Mouse (Mus musculus) heart, postnatal 10 days (tissue): ENCODE results near the gene Atad5. TPM values are rescaled to one million over a fixed set of nuclear protein-coding genes. Genes with fewer than 3 reads are reported as not detected.
"Not testable (repeated sequence)": the region's sequence is repeated elsewhere in the genome, so short reads cannot be mapped to it uniquely, and the experiment has no call there.

Experiments used
- DNase-seq, 2 experiments: peaks; one replicate each; pipeline ENCODE4 v3.0.0; 2021
- intact Hi-C: fragments of 180-260 bp; cut with DNase I; formaldehyde crosslinking; loops from one replicate; pipeline ENCODE4 v1.15.1; 2025
- total RNA-seq, 2 experiments: library from RNA; stranded (reverse); gene quantifications; 2 replicates each; pipeline ENCODE4 v1.2.3; 2021

Atad5 gene
- total RNA-seq, 2 experiments from 2014 or later = 2.8 to 4.1 TPM

DNA sequence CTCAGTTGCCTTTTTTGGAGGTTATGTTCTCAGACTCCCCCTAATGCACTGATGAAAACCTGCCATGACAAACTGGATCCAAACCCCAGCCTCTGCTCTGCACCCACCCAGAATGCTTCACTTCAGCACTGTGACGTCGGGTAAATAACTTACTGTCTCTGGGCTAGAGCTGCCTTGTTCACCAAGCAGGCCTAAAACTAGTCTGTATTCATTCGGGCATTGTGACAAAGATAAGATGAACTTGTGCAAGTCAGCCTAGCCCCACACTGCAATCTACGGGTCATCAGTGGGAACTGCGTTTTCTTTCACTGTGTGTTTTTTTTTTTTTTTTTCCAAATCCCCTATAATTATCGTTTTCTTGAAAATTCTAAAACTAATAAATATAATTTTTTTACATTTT is 58.5 kb downstream of the Atad5 start:
- intact Hi-C loops = loop anchor here (10.0 kb wide), 1 partner anchor 1383 kb away; no protein-coding TSS in a partner anchor
- no peak for DNase-seq

DNA sequence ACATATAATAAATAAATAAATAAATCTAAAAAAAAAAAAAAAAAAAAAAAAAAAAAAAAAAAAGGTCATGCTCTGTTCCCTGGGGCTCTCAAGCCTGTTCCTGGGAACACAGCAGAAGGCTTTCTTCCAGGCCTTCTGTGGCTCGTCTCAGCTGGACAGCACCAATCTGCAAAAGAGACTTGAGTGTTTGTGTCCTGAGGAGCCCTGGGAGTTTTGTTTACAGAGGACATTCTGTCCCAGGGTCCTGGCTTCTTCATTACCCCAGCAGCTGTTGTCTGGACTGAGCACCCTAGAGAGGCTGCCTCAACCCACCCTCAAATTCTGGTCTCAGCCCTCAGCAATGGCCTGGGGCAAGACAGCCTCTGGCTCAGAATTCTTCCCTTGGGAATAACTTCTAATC is 59.1 kb downstream of the Atad5 start:
- DNase-seq = peak; percentile 65 to 70

DNA sequence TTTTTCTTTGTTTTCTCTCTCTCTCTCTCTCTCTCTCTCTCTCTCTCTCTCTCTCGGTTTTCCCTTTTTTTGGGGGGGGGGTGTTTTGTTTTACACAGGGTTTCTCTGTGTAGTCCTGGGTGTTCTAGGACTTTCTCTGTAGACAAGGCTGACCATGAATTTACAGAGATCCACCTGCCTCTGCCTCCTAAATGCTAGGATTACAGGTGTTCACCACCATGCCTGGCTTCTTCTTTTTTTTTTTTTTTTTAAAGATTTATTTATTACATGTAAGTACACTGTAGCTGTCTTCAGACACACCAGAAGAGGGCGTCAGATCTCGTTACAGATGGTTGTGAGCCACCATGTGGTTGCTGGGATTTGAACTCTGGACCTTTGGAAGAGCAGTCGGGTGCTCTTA is 59.8 kb downstream of the Atad5 start:
- not testable (repeated sequence) for DNase-seq
- intact Hi-C loops = loop anchor here (10.0 kb wide), 1 partner anchor 1384 kb away; no protein-coding TSS in a partner anchor

More for the DNA sequence above, 59.1 kb downstream of the Atad5 start:
- intact Hi-C loops = loop anchor here (10.0 kb wide), 1 partner anchor 1384 kb away; no protein-coding TSS in a partner anchor

DNA sequence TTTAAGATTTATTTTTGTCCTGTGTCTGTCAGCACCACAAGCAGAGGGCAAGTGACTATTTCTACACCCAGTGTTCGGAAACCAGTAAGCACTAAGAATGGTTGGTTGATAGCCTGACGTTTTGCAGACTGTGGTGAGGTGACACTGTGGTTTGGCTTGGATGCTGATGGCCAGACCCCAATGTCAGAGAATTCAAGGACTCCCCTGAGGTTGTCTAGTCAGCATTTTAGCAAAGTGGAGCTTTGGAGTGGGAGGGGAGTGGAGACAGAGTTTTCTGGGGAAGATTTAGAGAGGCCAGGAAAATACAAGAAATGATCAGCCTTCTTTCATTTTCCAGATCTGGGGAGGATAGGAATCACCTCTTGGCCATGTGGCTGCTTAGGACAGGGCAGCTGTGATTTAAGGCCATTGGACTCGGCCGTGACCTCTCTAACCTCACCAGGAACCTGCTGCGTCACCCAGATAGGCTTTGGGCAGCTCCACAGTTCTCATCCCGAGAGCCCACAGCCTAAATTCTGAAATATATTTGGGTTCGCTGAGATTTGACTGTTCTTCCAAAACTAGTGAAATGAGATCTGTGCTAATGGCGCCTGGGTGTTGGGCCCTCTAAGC is 60.3 kb downstream of the Atad5 start:
- intact Hi-C loops = loop anchor here (10.0 kb wide), 1 partner anchor 1385 kb away; no protein-coding TSS in a partner anchor
- no peak for DNase-seq

DNA sequence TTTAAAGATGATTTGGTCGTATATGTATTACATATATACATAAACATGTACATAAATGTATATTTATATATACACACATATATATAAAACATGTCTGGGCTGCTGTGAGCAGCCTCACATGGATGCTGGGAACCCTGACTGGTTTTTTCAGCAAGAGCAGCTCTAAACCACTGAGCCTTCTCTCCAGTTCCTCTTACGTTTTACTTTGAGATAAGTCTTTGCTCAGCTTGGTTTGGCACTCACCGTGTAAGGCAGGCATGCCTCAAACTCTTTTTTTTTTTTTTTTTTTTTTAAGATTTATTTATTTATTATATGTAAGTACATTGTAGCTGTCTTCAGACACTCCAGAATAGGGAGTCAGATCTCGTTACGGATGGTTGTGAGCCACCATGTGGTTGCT is 61.4 kb downstream of the Atad5 start:
- no peak for DNase-seq
- intact Hi-C loops = no loop called here

DNA sequence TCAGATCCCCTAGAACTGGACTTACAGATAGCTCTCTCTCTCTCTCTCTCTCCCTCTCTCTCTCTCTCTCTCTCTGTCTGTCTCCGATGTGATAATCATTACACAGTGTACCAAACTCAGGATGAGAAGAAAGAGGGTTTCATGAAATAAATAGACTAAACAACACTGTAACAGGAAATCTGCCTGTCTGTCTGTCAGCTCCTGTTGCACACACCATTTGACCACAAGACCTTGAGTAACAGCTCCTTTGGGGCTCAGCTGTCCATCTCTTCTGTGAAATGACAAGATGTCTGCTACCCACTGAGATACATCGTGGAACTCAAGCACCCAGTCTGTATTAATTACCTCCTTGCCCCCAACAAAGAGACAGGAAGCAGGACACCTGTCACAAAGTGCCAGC is 62.3 kb downstream of the Atad5 start:
- DNase-seq = no peak
- intact Hi-C loops = no loop called here

DNA sequence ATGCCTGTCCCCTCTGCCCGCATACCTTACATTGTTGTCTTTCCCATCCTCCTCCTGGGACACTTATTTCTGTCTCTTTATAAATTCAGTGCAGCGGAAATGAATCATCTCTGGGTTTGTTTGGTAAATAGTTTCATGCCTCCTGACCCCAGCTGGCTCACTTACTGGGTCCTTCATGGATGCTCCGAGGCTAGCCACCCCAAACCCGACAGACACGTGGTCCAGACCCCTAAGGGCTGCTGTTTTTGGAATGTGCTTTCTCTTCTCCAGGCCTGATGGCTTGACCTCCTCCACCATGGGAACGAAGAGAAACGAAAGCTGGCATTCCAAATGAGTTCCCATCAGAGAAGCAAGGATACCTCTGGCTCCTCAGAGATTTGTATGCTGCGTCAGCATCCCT is 63.2 kb downstream of the Atad5 start:
- intact Hi-C loops = no loop called here

DNA sequence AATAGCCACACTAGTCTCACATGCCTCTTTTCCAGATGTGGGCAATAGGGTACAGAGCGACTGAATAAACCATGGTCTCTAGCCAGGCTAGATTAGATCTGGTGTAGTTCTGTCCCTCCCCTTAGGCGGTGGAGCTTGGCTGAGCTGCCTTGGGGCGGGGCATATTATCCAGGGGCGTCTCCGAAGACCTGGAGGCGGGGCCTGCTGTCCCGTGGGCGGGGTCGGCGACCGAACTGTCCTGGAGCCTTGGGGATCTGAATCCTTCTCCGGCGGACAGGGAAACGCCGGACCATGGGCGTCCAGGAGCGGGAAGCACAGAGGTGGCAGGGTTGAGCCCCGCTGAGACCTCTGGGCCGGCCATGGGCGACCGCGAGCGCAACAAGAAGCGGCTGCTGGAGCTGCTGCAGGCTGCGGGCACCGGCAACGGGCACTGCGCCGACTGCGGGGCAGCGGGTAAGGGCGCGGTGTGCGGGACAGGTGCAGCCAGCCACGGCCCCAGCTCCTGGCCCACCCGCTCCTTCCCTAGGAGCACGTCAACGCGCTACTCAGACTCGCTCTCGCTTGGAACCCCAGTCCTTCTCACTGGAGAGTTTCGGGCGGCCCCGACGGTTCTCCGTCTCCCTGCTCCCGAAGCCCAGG is 64.8 kb downstream of the Atad5 start, which contains the start of gene Adap2:
Adap2 (plus strand) TSS at position 249 of the 639 bp plus-strand sequence.
- intact Hi-C loops = no loop called here

More for the DNA sequence above, 63.2 kb downstream of the Atad5 start:
- no peak for DNase-seq

DNA sequence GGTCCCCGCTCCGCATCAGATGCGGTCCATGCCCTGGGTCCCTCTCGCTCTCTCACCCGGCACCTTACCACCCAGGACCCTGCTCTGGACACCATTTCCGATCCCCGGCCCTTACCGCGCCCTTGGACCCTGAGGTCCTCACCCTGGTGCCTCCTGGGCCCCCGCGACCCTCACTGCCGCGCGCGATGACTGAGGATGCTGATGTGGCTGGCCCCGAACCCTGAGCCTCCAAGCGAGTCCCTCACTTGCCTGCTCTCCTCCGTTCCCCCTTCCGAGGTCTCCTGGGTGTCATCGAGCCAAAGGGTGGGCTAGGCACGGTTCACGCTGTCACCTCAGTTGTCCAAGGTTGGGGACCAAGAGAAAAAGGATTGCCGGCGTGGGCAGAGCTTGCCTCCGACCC is 65.3 kb downstream of the Atad5 start:
- no peak for DNase-seq
- intact Hi-C loops = no loop called here

More for the DNA sequence above, 64.8 kb downstream of the Atad5 start, which contains the start of gene Adap2:
- DNase-seq = peak; percentile 93 to 95

DNA sequence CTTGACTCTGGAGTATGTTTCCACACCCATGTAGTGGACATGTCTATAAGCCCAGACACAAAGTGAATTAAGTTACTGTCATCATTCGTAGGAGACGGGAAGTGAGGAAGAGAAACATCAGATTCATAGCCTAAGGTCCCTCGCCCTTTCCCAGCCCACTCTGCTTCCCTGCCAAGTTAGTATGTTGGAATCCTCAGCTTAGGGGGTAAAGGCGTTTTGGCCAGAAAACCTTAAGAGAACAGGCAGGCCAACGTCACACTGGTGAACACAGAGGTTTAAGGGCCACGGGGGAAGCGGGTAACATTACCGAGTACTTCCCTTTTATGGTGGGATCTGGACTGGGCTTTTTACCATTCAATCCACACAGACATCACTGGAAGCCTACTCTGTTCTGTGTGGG is 66.3 kb downstream of the Atad5 start:
- no peak for DNase-seq
- intact Hi-C loops = no loop called here

DNA sequence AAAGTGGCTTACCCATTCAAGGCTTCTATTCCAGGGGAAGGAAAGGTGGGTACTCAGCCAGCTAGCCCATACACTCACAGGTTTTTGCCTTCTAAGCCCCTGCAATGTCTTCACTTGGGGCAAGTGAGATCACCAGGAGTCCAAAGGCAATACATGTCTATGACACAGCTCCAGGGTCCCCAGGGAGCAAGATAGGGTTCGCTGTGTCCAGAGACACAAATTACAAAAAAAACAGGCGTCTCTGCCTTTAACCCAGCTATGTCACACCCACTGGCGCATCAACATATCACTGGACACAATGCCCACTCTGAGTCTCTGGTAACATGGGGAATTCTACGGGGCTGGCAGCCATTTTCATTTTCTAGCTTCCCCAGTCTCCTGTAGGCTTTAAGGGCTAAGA is 66.8 kb downstream of the Atad5 start:
- no peak for DNase-seq
- intact Hi-C loops = no loop called here

DNA sequence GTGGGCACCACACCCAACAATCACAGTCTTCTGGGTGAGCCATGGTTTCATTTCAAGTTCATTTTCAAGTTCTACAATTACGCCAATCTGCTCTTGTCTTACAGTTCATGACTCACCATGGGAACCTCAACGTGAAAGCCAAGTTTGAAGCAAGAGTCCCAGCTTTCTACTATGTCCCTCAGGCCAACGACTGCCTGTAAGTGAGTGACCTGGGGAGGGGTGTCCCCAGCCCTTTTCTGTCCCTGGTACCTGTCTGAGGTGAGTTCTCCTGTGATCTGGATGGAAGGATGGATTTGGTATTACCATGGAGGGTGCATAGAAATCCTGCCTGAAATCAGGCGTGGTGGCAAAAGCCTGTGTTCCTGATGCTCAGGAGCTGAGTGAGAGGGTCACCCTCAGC is 67.6 kb downstream of the Atad5 start:
- DNase-seq = no peak
- intact Hi-C loops = no loop called here

DNA sequence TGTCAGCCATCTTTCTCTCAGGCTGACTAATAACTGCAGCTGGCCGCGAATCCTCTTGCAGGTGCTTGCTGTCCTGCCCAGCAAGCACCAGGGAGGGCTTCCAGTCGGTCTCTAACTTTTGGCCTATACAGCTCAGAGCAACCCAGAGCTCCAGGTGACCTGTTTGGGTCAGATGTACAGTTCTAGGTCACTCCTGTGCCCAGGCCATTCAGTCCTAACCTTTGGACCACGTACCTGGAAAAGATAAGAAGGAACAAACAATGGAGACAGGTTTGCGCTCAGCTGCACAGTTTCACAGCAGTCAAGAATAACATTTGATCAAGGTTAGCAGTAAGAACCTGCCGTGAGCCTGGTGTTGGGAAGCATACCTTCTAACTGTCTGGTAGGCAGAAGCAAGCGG is 69.8 kb downstream of the Atad5 start:
- DNase-seq = no peak
- intact Hi-C loops = no loop called here

DNA sequence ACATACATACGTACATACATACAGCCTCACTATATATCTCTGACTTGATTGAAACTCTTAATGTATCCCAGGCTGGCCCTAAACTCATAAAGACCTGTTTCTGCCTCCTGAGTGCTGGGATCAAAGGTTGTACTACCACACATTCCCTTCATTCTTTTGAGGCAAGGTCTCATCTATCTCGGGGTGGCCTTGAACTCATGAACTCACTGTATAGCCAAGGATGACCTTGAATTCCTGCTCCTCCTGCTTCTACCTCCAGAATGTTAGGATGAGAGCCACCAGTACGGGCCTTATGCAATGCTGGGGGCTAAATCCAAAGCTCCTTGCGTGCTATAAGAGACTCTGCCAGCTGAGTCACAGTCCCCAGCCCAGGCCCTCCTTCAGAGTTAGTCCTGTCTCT is 71.8 kb downstream of the Atad5 start:
- DNase-seq = no peak
- intact Hi-C loops = no loop called here

DNA sequence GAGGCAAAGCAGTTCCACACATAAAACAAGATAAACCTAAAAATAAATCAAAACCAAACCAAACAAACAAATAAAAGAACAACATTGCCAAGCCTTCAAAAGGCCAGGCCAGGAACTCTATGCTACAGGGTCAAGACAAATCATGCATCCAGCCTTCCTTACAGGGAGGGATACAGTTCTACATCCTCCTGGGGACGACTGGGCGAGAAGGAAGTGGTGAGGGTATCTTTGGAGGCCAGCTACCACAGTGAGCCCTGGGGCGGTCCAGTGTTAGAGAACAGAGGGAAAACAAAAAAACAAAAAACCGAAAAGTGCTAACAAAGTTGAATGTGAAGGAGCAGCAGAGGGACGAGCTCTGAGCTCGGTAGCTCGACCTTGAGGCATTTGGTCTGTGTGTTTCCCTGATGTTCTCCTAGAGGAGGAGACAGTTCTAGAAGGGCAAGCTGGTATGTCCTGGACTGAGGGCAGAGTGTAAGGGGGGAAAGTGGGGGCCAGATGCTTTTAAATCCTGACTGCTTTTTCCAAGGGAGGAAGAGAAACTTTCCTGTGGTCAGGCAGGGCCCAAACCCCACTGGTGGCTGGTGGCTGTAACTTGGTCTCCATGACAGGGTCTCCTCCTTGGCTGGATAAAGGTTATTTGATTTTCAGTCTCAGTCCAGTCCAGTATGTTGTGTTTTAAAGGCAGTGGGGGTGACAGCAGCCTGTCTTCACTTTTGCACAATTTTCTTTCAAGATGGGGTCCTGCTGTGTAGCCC is 74.3 kb downstream of the Atad5 start:
- DNase-seq = no peak
- intact Hi-C loops = no loop called here

DNA sequence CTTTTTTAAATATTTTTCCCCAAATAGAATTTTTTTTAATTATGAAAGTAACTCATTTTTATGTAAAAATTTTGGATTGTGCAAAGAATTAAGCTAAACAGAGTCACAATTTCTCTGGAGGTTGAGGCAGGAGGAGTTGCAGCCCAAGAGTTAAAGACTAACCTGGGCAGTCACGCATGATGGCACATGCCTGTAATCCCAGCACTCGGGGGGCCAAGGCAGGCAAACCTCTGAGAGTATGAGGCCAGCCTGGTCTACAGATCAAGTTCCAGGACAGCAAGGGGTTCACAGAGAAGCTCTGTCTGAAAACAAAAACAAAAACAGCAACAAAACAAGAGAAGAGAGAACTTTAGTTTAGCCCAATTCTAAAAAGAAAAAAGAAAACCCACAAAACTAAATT is 75.0 kb downstream of the Atad5 start:
- intact Hi-C loops = no loop called here
- DNase-seq = no peak

DNA sequence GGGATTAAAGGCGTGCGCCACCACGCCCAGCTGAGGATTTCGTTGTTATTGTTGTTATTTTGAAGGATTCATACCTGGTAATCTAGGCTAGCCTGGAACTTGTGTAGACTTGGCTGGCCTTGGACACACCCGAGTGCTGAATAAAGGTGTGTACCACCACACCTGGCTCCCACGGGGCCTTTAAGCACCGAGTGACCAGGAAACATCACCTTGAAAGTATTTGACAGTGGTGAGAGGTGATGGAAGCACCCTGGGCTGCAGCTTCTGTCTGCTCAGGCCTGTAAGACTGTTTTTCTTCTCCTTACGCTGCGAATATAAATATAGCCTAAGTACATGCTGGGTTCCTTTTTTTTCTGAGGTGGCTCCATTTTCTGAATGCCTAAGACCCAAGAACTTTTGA is 78.9 kb downstream of the Atad5 start:
- intact Hi-C loops = no loop called here
- no peak for DNase-seq

DNA sequence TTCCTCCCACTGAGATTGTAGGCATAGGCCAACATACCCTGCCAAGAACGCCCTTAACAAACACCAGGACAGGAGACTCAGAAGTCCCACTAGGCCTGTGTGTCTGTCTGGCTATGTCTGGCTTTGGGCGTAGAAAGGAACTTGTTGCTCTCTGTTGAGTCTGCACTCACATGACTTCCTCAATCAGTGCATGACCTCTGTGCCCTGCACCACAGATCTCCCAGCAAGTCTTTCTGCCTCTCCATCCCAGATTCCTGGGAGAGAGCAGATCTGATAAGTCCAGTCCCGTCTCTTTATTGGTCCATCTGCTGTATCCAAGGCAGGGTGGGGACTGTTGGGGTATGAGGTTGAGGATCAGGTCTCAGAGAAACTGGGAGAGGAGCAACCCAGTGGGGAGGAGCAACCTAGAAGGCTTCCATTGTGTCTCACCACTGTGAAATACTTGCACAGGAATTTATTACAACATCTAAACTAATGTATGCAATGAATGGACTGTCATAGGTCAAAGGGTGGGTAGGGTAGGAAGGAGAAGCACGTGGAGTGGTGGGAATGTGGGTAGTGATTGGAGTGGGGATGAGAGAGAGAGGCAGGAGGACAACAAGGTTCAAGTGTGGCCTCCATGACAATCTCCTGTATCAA is 79.5 kb downstream of the Atad5 start:
- no peak for DNase-seq
- intact Hi-C loops = no loop called here

DNA sequence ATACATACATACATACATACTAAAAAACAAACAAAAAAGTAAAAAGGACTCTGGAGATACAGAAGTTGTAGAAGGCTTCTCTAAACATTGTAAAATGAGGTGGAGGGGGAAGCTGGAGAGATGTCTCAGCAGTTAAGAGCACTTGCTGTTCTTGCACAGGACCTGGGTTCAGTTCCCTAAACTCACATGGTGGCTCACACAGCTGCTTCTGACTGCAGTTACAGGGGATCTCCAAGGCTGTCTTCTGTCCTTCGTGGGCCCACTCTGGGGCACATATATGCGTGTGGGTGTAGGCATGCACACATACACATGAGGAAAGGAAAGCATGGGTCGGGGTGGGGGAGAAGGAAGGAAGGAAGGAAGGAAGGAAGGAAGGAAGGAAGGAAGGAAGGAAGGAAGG is 80.4 kb downstream of the Atad5 start:
- no peak for DNase-seq
- intact Hi-C loops = no loop called here

DNA sequence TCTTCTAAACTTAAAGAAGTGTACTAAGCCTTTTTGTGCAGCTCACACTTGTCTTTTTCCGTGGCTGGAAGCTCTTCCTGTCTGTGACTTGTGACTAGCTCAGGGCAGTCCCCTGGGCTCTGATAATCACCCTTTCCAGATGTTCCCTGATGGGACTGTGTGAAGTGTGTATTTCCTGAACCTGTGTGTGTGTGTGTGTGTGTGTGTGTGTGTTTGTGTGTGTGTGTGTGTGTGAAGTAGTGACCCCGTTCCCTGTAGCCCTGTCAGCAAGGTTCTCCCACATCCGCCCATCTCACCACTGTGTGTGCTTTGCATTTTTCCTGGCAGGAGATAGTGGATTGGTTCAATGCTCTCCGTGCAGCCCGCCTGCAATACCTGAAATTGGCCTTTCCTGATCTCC is 81.2 kb downstream of the Atad5 start:
- intact Hi-C loops = no loop called here
- no peak for DNase-seq

DNA sequence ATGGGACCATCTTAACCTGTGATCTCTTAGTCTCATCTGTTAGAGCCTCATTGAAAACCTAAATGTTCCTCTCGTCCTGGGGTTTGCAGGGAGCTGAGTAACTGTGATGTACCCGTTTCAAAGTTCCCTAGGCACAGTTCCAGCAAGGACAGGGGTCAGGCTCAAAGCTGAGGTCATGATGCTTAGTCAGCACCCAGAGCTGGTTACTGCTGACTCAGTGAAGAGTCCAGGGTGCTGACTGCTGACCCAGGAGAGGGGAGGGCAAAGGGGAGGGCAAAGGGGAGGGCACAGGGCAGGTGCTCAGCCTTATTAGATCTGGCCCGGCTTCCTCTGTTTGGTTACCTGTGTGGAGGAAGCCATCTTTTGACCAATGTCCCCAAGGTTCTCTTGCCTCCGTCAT is 82.7 kb downstream of the Atad5 start:
- DNase-seq = no peak
- intact Hi-C loops = no loop called here
